Mouse (Mus musculus) forebrain, embryonic 15.5 days (tissue): ENCODE data around the gene Polrmt. TPM values are rescaled to one million over a fixed set of nuclear protein-coding genes. Genes with fewer than 3 reads are reported as not detected.

Experiments used
- ATAC-seq: fragments of 200-750 bp; cut with Nextera tagmentation; replicated peaks from 2 replicates; pipeline ENCODE4 v1.8.0; 2017; ENCODE audit warnings: mild to moderate bottlenecking, moderate TSS enrichment, moderate library complexity
- H3K27ac ChIP-seq: fragments of 300-500 bp; sonication (generic); replicated peaks from 2 replicates; pipeline ENCODE4 v1.5.1; 2015; ENCODE audit warnings: mild to moderate bottlenecking, inconsistent platforms
- H3K27me3 ChIP-seq: fragments of 300-500 bp; sonication (generic); 2 replicates; pipeline ENCODE4 v1.6.1; 2015; ENCODE audit warnings: inconsistent platforms
- H3K36me3 ChIP-seq: fragments of 300-500 bp; sonication (generic); 2 replicates; pipeline ENCODE4 v1.6.1; 2015; ENCODE audit warnings: mild to moderate bottlenecking, inconsistent platforms
- H3K4me1 ChIP-seq: fragments of 300-500 bp; sonication (generic); 2 replicates; pipeline ENCODE4 v1.6.1; 2015; ENCODE audit warnings: inconsistent platforms
- H3K4me2 ChIP-seq: fragments of 300-500 bp; sonication (generic); replicated peaks from 2 replicates; pipeline ENCODE4 v1.6.1; 2015; ENCODE audit warnings: mild to moderate bottlenecking, inconsistent platforms
- H3K4me3 ChIP-seq: fragments of 300-500 bp; sonication (generic); 2 replicates; pipeline ENCODE4 v1.5.1; 2015; ENCODE audit warnings: mild to moderate bottlenecking, inconsistent platforms
- H3K9ac ChIP-seq: fragments of 300-500 bp; sonication (generic); replicated peaks from 2 replicates; pipeline ENCODE4 v1.6.1; 2015; ENCODE audit warnings: mild to moderate bottlenecking, inconsistent platforms
- H3K9me3 ChIP-seq: fragments of 300-500 bp; sonication (generic); 2 replicates; pipeline ENCODE4 v1.6.1; 2016; ENCODE audit warnings: inconsistent platforms
- WGBS: fragments of 180-500 bp; shearing (Covaris S2); methylation state at CpG from one replicate; pipeline ENCODE4 v1.1.7; 2015; ENCODE audit warnings: mixed read lengths; 5-methylcytosine and 5-hydroxymethylcytosine counted together
- polyA plus RNA-seq: library from polyadenylated mRNA; unstranded; fragments of >200 nt; fragmentation: Nextera tagmentation; extraction: Ambion mirVana; gene quantifications from 2 replicates; pipeline ENCODE4 v1.2.1, GENCODE M21; 2015

Polrmt gene
- polyA plus RNA-seq, result 43.7 and 44.0 TPM in 2 replicates

- WGBS, result 3% methylated on average over 38 of the region's 38 CpGs
Observed at GRCm38 (mm10) chr10:79745898-79746773, at the start of gene Polrmt. TSS of gene Polrmt (minus strand) at chr10:79746581.

GRCm38 (mm10) chr10:79795905-79796304 is 49.5 kb upstream of the Polrmt start:
- WGBS, result 97% methylated on average over 3 of the region's 3 CpGs
- no peak overlapping the region for H3K4me3 ChIP-seq
- H3K36me3 ChIP-seq, result no peaks in the 10 kb centered on the region
- H3K9ac ChIP-seq, result no peak overlapping the region
- no peaks in the 10 kb centered on the region for H3K9me3 ChIP-seq
- peaks cover 52% of the 10 kb centered on the region for H3K4me1 ChIP-seq
- H3K27ac ChIP-seq, result no peak overlapping the region
- H3K4me2 ChIP-seq, result no peak overlapping the region
- H3K27me3 ChIP-seq, result no peaks in the 10 kb centered on the region
- ATAC-seq, result no peak

More at GRCm38 (mm10) chr10:79745898-79746773, at the start of gene Polrmt:
- H3K4me3 ChIP-seq, result peak within 1 kb of the TSS; percentile 57
- peak within 1 kb of the TSS; percentile 47; the same call in 1 of the 2 replicates for H3K27ac ChIP-seq
- H3K4me2 ChIP-seq, result peak within 1 kb of the TSS; percentile 58
- peaks cover 12% of the 10 kb centered on the region for H3K4me1 ChIP-seq
- peak within 1 kb of the TSS; percentile 56 for H3K9ac ChIP-seq
- no peaks in the 10 kb centered on the region for H3K27me3 ChIP-seq
- no peaks in the 10 kb centered on the region for H3K9me3 ChIP-seq
- peak; percentile 98 for ATAC-seq
- H3K36me3 ChIP-seq, result peaks cover 28% of the 10 kb centered on the region

- Histone ChIP-seq H3K4me1 (peaks cover 45% of the 10 kb centered on the region), H3K9me3 (no peaks in the 10 kb centered on the region), H3K9ac (peak overlapping the region; percentile 99), H3K4me2 (peak overlapping the region; percentile 81), H3K27ac (peak overlapping the region; percentile 95), H3K27me3 (no peaks in the 10 kb centered on the region), H3K4me3 (peak overlapping the region; percentile 91), H3K36me3 (no peaks in the 10 kb centered on the region)
- under 1% methylated on average over 10 of the region's 10 CpGs for WGBS
- ATAC-seq, result peak; percentile 31
Observed at GRCm38 (mm10) chr10:79794491-79794931, 48.1 kb upstream of the Polrmt start.

GRCm38 (mm10) chr10:79793738-79794490 is 47.5 kb upstream of the Polrmt start:
- WGBS, result under 1% methylated on average over 38 of the region's 38 CpGs
- H3K27ac ChIP-seq, result peak overlapping the region; percentile 95
- peak overlapping the region; percentile 91 for H3K4me3 ChIP-seq
- H3K9me3 ChIP-seq, result no peaks in the 10 kb centered on the region
- H3K9ac ChIP-seq, result peak overlapping the region; percentile 99
- H3K27me3 ChIP-seq, result no peaks in the 10 kb centered on the region
- peak overlapping the region; percentile 81 for H3K4me2 ChIP-seq
- peak; percentile 74 for ATAC-seq
- no peaks in the 10 kb centered on the region for H3K36me3 ChIP-seq
- peaks cover 45% of the 10 kb centered on the region for H3K4me1 ChIP-seq

GRCm38 (mm10) chr10:79793051-79793737 is 46.8 kb upstream of the Polrmt start, which contains the start of gene Palm:
TSS of gene Palm (plus strand) at chr10:79793572.
- Histone ChIP-seq H3K27ac (peak within 1 kb of the TSS; percentile 95), H3K4me1 (peaks cover 43% of the 10 kb centered on the region), H3K27me3 (no peaks in the 10 kb centered on the region), H3K9me3 (no peaks in the 10 kb centered on the region), H3K9ac (peak within 1 kb of the TSS; percentile 99), H3K36me3 (no peaks in the 10 kb centered on the region), H3K4me2 (peak within 1 kb of the TSS; percentile 81), H3K4me3 (peak within 1 kb of the TSS; percentile 91)
- peak; percentile 70 for ATAC-seq
- 8% methylated on average over 37 of the region's 51 CpGs for WGBS

- Histone ChIP-seq H3K9ac (no peak overlapping the region), H3K27ac (0 out of 2 replicates have a peak overlapping the region, but pooled peaks have one; percentile 95)
Observed at GRCm38 (mm10) chr10:79792339-79793040, 46.1 kb upstream of the Polrmt start.

GRCm38 (mm10) chr10:79790861-79791260 is 44.5 kb upstream of the Polrmt start, which contains the start of gene Prss57:
TSS of gene Prss57 (minus strand) at chr10:79790961.
- no peak for ATAC-seq

More at GRCm38 (mm10) chr10:79792339-79793040, 46.1 kb upstream of the Polrmt start:
- Histone ChIP-seq H3K4me1 (peaks cover 36% of the 10 kb centered on the region), H3K27me3 (no peaks in the 10 kb centered on the region), H3K4me2 (no peak overlapping the region), H3K9me3 (no peaks in the 10 kb centered on the region), H3K36me3 (no peaks in the 10 kb centered on the region), H3K4me3 (no peak overlapping the region; the same call in 1 of the 2 replicates)
- 88% methylated on average over 5 of the region's 5 CpGs for WGBS
- ATAC-seq, result no peak

GRCm38 (mm10) chr10:79789581-79789980 is 43.2 kb upstream of the Polrmt start:
- Histone ChIP-seq H3K4me3 (no peak overlapping the region), H3K9ac (no peak overlapping the region), H3K9me3 (no peaks in the 10 kb centered on the region), H3K27me3 (0 out of 2 replicates have a peak, but pooled peaks cover 2% of the 10 kb centered on the region), H3K36me3 (no peaks in the 10 kb centered on the region), H3K27ac (no peak overlapping the region), H3K4me2 (no peak overlapping the region), H3K4me1 (peaks cover 8% of the 10 kb centered on the region)
- no peak for ATAC-seq
- WGBS, result 46% methylated on average over 2 of the region's 2 CpGs

More at GRCm38 (mm10) chr10:79790861-79791260, 44.5 kb upstream of the Polrmt start, which contains the start of gene Prss57:
- H3K9me3 ChIP-seq, result no peaks in the 10 kb centered on the region
- no peaks in the 10 kb centered on the region for H3K27me3 ChIP-seq
- H3K4me3 ChIP-seq, result no peak within 1 kb of the TSS
- H3K4me2 ChIP-seq, result no peak within 1 kb of the TSS
- no peak within 1 kb of the TSS for H3K9ac ChIP-seq
- peaks cover 20% of the 10 kb centered on the region for H3K4me1 ChIP-seq
- no peak within 1 kb of the TSS for H3K27ac ChIP-seq
- no peaks in the 10 kb centered on the region for H3K36me3 ChIP-seq
- 78% methylated on average over 4 of the region's 4 CpGs for WGBS

GRCm38 (mm10) chr10:79788386-79789158 is 42.2 kb upstream of the Polrmt start:
- peaks cover 5% of the 10 kb centered on the region; the same call in 1 of the 2 replicates for H3K4me1 ChIP-seq
- 0 out of 2 replicates have a peak, but pooled peaks cover 6% of the 10 kb centered on the region for H3K27me3 ChIP-seq
- H3K4me3 ChIP-seq, result no peak overlapping the region
- H3K27ac ChIP-seq, result no peak overlapping the region
- ATAC-seq, result no peak
- H3K9me3 ChIP-seq, result no peaks in the 10 kb centered on the region
- H3K9ac ChIP-seq, result no peak overlapping the region
- whole genome bisulfite sequencing, result 36% methylated on average over 7 of the region's 7 CpGs
- no peak overlapping the region for H3K4me2 ChIP-seq
- no peaks in the 10 kb centered on the region for H3K36me3 ChIP-seq
